Mouse (Mus musculus) heart, postnatal 0 days (tissue): ENCODE measurements around the gene Olfr437.
"Not testable (repeated sequence)": the region's sequence is repeated elsewhere in the genome, so short reads cannot be mapped to it uniquely, and the experiment has no call there.

Source experiments
- CTCF ChIP-seq: IDR thresholded peaks from 2 replicates; pipeline ENCODE4 v1.5.1; 2016; ENCODE audit warnings: antibody characterized with exemption, control low read depth, low read depth
- EP300 ChIP-seq: IDR thresholded peaks from 2 replicates; pipeline ENCODE4 v1.6.1; 2016; ENCODE audit warnings: antibody characterized with exemption, low read depth

DNA sequence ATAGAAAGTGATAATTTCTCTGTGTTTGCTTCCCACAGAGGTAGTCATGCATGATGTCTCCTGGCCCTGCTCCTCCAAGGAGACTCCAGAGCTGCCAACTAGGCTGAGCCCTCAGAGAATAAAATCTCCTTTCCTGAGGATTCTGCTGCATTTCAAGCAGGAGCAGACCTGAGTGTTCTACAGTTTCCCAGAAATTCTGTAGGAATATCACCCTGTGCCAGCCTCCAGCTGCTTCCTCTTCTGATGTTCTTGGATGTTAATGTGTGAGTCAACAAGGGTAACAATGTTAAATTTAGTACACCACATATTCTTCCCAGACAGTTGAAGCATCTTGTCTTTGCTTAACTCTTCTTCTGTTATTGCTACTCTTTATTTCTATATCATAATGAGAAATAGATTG is 49.8 kb downstream of the Olfr437 start, which contains the start of gene Olfr434:
- TF ChIP-seq CTCF, EP300: not testable (repeated sequence)
